Mouse (Mus musculus): ENCODE data around the gene Chrna4.
A peak's percentile ranks its signal among the peaks of the same experiment; 100 is the strongest.

The Chrna4 gene

DNA sequence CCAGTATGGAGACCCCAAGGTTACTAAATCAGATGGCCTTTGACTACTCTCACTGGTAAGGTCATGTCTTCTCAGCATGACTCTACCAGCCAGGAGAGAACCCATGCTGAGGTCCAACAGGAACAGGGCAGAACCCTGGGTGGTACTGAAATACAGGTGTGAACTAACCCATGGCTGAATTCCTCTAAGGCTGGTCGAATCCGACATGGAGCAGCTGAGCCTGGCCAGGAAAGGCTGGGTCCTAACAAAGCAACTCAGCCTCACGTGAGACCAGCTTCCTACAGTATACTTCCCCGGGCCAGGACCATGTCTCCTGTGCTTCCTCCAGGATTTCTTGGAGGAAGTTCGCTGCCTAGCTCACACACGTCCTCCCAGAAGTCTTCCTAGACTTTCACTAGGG, 6.8 kb downstream of the Chrna4 start:
- DNase-seq (ENCODE audit: low spot score) = no peak

GRCm38 (mm10) chr2:181035186-181035585, 8.2 kb downstream of the Chrna4 start:
- no peak for DNase-seq (ENCODE audit: low spot score)

DNA sequence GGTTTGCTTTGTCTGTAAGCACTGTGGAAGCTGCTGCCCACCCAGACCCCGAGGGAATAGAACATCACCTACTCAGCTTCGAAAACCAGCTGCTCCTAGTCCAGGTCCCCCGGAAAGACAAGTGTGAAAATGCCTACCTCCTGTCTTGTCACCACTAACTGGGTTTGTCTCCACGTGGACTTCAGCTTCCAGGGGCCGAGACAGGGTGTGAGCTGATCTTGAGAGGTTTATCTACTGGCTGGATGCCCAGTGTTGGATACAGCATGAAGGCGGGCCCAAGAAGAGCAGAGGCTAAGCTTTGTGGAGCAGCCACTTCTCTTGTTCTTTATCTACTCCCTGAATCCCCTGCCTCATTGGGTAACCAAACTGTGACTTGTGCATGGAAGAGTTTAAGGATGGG, 10.0 kb downstream of the Chrna4 start:
- no peak for DNase-seq (ENCODE audit: low spot score)

DNA sequence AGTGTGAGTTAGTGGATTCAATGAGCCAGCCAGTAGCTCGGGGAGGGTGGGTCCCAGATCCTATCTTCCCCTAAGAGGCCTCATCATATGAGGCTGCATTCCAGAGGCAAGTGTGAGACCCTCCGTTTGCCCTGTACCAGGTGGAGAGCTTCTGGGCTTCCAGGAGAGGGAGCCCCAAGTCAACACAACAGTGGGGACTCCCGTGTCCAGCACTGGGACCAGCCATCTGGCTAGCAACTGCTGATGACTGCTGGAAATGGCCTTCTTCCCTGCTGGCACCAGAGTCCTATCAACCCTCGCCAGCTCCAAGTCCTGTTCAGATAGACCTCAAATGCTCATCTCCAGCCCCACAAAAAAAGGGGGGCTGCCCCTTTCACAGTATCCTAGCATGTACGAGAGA, 10.9 kb downstream of the Chrna4 start:
- no peak for DNase-seq (ENCODE audit: low spot score)

DNA sequence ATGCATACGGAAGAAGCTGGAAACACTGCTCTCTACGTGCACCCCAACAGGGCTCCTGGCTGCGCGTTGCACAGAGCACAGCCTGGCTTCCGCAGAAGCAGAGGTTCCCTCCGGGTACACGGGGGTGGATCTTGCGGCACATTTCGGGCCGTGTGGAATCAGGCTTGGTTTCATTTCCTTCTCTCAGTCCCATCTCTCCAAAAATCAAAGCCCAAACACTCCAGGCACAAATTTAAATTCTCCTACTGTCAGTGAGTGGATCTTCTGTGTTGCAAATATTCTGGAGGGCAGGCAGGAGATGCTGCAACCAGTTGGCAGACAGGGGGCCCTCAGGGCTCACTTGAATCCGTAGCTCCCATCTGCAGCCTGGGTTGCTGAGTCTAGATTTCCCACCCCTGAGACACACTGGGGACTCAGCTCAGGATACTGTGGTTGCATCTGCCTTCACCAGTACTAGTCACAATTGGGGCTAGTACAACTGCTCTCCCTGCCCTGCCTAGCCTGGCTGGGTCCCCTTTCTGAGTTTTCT, 11.9 kb downstream of the Chrna4 start:
- peak; percentile 23 for DNase-seq (ENCODE audit: low spot score)

GRCm38 (mm10) chr2:181008339-181008738, 35.0 kb downstream of the Chrna4 start:
- no peak for DNase-seq (ENCODE audit: low spot score)

DNA sequence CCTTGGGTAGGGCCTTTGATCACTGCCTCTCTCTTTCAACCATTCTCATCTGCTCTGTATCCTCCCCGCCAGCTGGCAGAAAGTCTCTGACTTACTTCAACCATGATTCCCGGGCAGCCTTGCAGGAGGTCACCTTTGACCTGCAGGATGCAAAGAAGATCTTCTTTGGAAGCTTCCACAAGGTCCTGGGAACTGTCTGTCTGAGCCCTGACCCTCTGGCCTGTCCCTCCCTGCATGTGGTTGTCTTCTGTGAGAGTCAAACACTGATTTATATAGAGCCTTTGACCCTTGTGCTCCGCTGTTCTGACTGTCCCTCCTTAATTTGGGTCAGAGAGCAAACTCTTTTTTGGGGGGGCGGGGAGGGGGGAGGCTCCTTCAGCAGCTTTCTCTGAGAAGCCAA, 36.3 kb downstream of the Chrna4 start:
- DNase-seq (ENCODE audit: low spot score) = no peak

- DNase-seq (ENCODE audit: low spot score) = no peak
Observed at GRCm38 (mm10) chr2:180996905-180997304, 46.4 kb downstream of the Chrna4 start.

DNA sequence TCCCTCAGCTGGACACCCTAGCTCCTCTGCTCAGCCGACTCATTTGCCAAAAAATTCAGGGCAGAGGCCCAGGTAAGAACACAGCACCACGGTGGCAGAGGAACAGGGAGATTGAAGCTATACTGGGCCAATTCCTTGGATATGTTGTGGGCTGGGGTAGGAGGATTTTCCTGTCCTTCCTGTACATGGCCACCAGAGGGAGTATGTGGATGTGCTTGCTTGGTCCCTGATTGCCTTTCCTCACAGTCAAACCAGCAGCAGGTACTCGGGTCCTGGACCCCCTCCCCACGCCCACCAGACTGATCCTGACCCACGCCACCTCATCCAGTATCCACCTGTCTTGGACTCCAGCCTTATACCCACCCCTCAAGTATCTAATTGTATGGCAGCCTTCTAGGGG, 46.9 kb downstream of the Chrna4 start:
- peak; percentile 67 for DNase-seq (ENCODE audit: low spot score)

- no peak for DNase-seq (ENCODE audit: low spot score)
Observed at GRCm38 (mm10) chr2:180995457-180995856, 47.9 kb downstream of the Chrna4 start.

DNA sequence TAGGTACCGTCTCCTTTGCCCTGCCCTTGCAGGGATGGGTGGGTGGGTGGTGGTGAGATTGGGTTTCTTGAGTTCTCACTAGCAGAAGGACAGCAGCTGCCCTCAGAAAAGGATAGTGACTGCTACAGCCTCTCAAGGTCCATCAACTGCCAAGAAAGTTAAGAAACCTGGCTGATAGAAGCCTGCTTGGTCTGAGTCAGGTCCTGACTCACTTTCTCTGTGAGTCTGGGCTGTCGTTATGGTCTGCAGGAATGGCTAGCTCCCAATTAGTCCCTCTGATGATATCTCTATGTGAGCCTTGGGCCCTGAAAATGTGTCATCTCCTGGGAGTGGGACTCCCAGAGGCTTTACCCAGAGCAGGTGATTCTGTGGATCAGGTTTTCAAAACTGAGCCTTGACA, 49.0 kb downstream of the Chrna4 start:
- DNase-seq (ENCODE audit: low spot score) = no peak

GRCm38 (mm10) chr2:180990347-180990746, 53.0 kb downstream of the Chrna4 start:
- DNase-seq (ENCODE audit: low spot score) = no peak

- DNase-seq (ENCODE audit: low spot score) = no peak
Observed at GRCm38 (mm10) chr2:180988948-180989347, 54.4 kb downstream of the Chrna4 start.

GRCm38 (mm10) chr2:180988347-180988913, 54.9 kb downstream of the Chrna4 start:
- no peak for DNase-seq (ENCODE audit: low spot score)

GRCm38 (mm10) chr2:180987432-180988030, 55.8 kb downstream of the Chrna4 start:
- DNase-seq (ENCODE audit: low spot score) = no peak

GRCm38 (mm10) chr2:180987001-180987400, 56.3 kb downstream of the Chrna4 start:
- no peak for DNase-seq (ENCODE audit: low spot score)

DNA sequence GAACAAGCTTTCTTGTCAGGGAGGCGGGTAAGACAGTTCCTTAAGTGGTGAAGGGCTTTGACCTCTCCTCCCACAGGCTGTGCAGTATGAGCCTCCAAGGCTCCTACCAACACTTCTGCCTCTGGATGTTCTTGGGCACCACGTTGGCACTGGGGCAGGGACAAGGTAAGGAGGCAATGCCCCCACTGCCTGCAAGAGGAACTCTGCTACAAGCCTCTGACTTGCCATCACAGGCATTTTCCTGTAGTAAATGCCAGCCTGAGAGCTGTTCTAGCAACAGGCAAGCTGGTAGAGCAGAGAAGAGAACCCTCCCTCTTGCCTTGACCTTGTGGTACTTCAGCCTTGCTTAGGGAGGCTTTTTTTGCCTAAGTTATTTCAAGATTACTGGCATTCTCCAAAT, 56.9 kb downstream of the Chrna4 start, which contains the start of gene Col20a1:
TSS of gene Col20a1 (plus strand) at position 87 of the 400 bp plus-strand sequence.
- no peak for DNase-seq (ENCODE audit: low spot score)

DNA sequence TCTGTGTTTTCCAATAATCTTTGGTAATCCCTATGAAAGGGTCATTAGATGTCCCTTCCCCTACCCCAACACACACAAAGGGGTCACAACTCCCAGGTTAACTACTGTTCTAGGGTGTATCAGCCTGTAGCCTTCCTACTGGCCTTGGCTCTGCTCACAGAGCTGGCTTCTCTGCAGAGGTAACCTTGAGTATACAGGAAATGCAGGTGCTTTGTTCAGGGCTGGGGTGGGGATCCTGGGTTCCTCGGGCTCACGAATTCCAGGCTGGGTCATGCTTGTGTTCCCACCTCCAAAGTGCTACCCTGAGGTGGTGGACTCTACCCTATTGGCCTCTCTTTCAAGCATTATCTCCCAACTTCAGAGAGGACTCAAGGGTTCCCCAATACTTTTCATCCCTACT, 57.7 kb downstream of the Chrna4 start:
- no peak for DNase-seq (ENCODE audit: low spot score)

DNA sequence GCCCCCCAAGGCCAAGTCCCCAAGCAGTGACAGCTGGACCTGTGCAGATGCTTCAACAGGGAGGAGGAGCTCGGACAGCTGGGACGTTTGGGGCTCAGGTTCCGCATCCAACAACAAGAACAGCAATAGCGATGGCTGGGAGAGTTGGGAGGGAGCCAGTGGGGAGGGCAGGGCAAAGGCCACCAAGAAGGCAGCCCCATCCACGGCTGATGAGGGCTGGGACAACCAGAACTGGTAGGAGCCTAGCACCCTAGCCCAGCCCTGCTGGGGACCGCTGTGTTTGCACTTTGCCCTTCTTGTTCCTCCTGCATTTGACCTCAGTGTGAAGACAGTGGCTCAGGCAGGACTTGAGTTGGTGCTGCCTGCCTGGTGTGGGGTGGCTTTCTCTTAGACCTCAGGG, 62.2 kb downstream of the Chrna4 start:
- DNase-seq (ENCODE audit: low spot score) = no peak
